Mouse (Mus musculus) heart, embryonic 11.5 days (tissue): ENCODE data around the gene Ccdc82. TPM values are rescaled to one million over a fixed set of nuclear protein-coding genes. Genes with fewer than 3 reads are reported as not detected.

Source experiments
- ATAC-seq: fragments of 200-750 bp; cut with Nextera tagmentation; replicated peaks from 2 replicates; pipeline ENCODE4 v1.8.0; 2017; ENCODE audit warnings: moderate library complexity; ENCODE audit not compliant: insufficient number of reproducible peaks, low FRiP score, low TSS enrichment
- H3K27ac ChIP-seq: fragments of 300-500 bp; sonication (generic); 2 replicates; pipeline ENCODE4 v1.5.1; 2014; ENCODE audit warnings: mild to moderate bottlenecking, low read depth, low read length
- H3K27me3 ChIP-seq: fragments of 300-500 bp; sonication (generic); 2 replicates; pipeline ENCODE4 v1.6.1; 2014; ENCODE audit warnings: mild to moderate bottlenecking, low read length, mixed read lengths; ENCODE audit not compliant: control insufficient read depth, insufficient read depth
- H3K36me3 ChIP-seq: fragments of 300-500 bp; sonication (generic); 2 replicates; pipeline ENCODE4 v1.6.1; 2014; ENCODE audit warnings: mild to moderate bottlenecking, low read length, moderate library complexity, mixed read lengths; ENCODE audit not compliant: control insufficient read depth, insufficient read depth
- H3K4me1 ChIP-seq: fragments of 300-500 bp; sonication (generic); 2 replicates; pipeline ENCODE4 v1.6.1; 2014; ENCODE audit warnings: low read length; ENCODE audit not compliant: control insufficient read depth, insufficient read depth
- H3K4me2 ChIP-seq: fragments of 300-500 bp; sonication (generic); 2 replicates; pipeline ENCODE4 v1.6.1; 2014; ENCODE audit warnings: mild to moderate bottlenecking, moderate library complexity
- H3K4me3 ChIP-seq: fragments of 300-500 bp; sonication (generic); 2 replicates; pipeline ENCODE4 v1.5.1; 2014; ENCODE audit warnings: low read depth, low read length
- H3K9ac ChIP-seq: fragments of 300-500 bp; sonication (generic); 2 replicates; pipeline ENCODE4 v1.6.1; 2014; ENCODE audit warnings: mild to moderate bottlenecking, low read depth, low read length, moderate library complexity
- H3K9me3 ChIP-seq: fragments of 300-500 bp; sonication (generic); replicated peaks from 2 replicates; pipeline ENCODE4 v1.6.1; 2016; ENCODE audit warnings: low read length; ENCODE audit not compliant: control insufficient read depth
- WGBS: fragments of 180-500 bp; shearing (Covaris S2); extraction: QIAGEN DNeasy Blood & Tissue Kit; methylation state at CpG from one replicate; pipeline ENCODE4 v1.1.7; 2014; ENCODE audit not compliant: insufficient replicate concordance; 5-methylcytosine and 5-hydroxymethylcytosine counted together
- polyA plus RNA-seq: library from polyadenylated mRNA; unstranded; fragments of >200 nt; fragmentation: Nextera tagmentation; extraction: Ambion mirVana; gene quantifications from 2 replicates; pipeline ENCODE4 v1.2.1, GENCODE M21; 2014

Gene Ccdc82
- 7.8 and 8.0 TPM in 2 replicates for polyA plus RNA-seq

GRCm38 (mm10) chr9:13246815-13247638 lies at the start of gene Ccdc82:
Ccdc82 (plus strand) TSS chr9:13246955.
- peaks cover 14% of the 10 kb centered on the region for H3K4me1 ChIP-seq
- peak; percentile 100 for ATAC-seq
- H3K27me3 ChIP-seq = no peaks in the 10 kb centered on the region
- H3K4me3 ChIP-seq = peak within 1 kb of the TSS; percentile 74
- WGBS = under 1% methylated on average over 34 of the region's 39 CpGs
- peak within 1 kb of the TSS; percentile 82 for H3K9ac ChIP-seq
- no peaks in the 10 kb centered on the region for H3K36me3 ChIP-seq
- peak within 1 kb of the TSS; percentile 91 for H3K27ac ChIP-seq
- H3K4me2 ChIP-seq = peak within 1 kb of the TSS; percentile 91
- H3K9me3 ChIP-seq = no peaks in the 10 kb centered on the region

DNA sequence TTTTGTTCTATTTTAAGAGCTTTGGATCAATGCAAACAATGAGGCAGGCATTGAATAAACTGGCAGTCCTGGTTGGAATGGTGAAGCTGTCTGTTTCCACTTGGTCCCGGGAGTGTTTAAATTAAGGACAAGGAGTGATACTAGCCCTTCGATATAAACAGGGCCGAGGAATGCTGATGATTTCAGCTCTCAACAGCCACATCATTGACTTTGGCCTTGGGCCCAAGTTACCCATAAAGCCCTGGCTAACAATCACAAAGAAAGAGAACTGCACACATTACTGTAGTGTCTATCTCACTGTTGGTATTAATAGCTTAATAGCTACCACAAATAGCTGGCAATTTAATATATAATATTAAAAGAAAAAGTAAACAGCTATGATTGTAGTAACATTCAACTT lies 46.7 kb upstream of the Ccdc82 start:
- Histone ChIP-seq H3K9ac (no peak overlapping the region), H3K27ac (no peak overlapping the region), H3K27me3 (no peaks in the 10 kb centered on the region), H3K4me2 (no peak overlapping the region), H3K36me3 (no peaks in the 10 kb centered on the region), H3K9me3 (no peaks in the 10 kb centered on the region), H3K4me3 (no peak overlapping the region), H3K4me1 (no peaks in the 10 kb centered on the region)
- WGBS = 55% methylated on average over 3 of the region's 3 CpGs
- no peak for ATAC-seq

GRCm38 (mm10) chr9:13203109-13203508 lies 43.6 kb upstream of the Ccdc82 start:
- WGBS = 88% methylated on average over 1 of the region's 1 CpGs
- H3K36me3 ChIP-seq = no peaks in the 10 kb centered on the region
- H3K27ac ChIP-seq = no peak overlapping the region
- H3K4me3 ChIP-seq = no peak overlapping the region
- H3K4me2 ChIP-seq = no peak overlapping the region
- no peaks in the 10 kb centered on the region for H3K4me1 ChIP-seq
- ATAC-seq = no peak
- H3K9me3 ChIP-seq = no peaks in the 10 kb centered on the region
- no peaks in the 10 kb centered on the region for H3K27me3 ChIP-seq
- H3K9ac ChIP-seq = no peak overlapping the region

DNA sequence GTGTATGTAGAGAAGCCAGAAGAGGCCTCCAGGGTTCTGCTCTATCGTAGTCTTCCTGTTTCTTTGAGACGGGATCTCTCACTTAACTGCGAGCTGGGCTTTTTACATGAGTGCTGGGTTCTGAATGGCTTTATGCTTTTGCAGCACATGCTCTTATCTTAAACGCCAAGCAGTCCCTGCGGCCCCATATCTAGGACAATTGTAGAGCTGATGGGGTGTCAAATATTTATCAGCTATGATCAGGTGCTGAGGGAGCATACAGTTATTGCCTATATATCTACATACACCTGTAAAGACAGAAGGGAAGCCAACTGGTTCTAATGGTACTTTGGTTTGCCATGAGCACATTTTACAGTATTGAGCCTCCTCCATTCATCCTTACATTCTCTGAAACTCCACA lies 43.1 kb upstream of the Ccdc82 start:
- WGBS = 70% methylated on average over 5 of the region's 5 CpGs
- no peak overlapping the region for H3K27ac ChIP-seq
- H3K4me1 ChIP-seq = no peaks in the 10 kb centered on the region
- no peak overlapping the region for H3K9ac ChIP-seq
- no peak overlapping the region for H3K4me3 ChIP-seq
- H3K36me3 ChIP-seq = no peaks in the 10 kb centered on the region
- no peak for ATAC-seq
- no peaks in the 10 kb centered on the region for H3K9me3 ChIP-seq
- no peak overlapping the region for H3K4me2 ChIP-seq
- no peaks in the 10 kb centered on the region for H3K27me3 ChIP-seq

DNA sequence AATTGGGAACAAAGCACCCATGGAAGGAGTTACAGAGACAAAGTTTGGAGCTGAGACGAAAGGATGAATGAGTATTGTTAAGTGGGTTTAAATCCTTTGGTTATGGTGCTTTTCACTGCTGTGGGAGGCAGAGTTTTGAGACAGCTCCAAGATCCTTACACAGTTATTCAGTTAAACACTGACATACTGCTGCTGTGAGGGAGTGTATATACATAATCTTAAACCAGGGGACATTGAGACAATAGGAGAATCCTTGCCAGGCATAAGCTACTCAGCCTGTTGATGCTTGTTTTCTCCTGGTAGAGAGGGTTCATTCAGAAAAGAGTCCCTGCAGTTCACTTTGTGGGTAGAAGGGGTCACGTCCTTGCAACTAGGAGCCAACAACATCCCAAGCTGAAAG lies 40.4 kb upstream of the Ccdc82 start:
- ATAC-seq = no peak
- no peaks in the 10 kb centered on the region for H3K27me3 ChIP-seq
- H3K4me1 ChIP-seq = no peaks in the 10 kb centered on the region
- no peak overlapping the region for H3K4me3 ChIP-seq
- no peak overlapping the region for H3K27ac ChIP-seq
- H3K9ac ChIP-seq = no peak overlapping the region
- 68% methylated on average over 2 of the region's 2 CpGs for WGBS
- H3K36me3 ChIP-seq = no peaks in the 10 kb centered on the region
- no peaks in the 10 kb centered on the region for H3K9me3 ChIP-seq
- no peak overlapping the region for H3K4me2 ChIP-seq

- ATAC-seq = no peak
- no peaks in the 10 kb centered on the region for H3K36me3 ChIP-seq
- H3K9me3 ChIP-seq = 0 out of 2 replicates have a peak, but pooled peaks cover 3% of the 10 kb centered on the region
- H3K27me3 ChIP-seq = no peaks in the 10 kb centered on the region
- no peak overlapping the region for H3K27ac ChIP-seq
- 80% methylated on average over 1 of the region's 1 CpGs for WGBS
- no peak overlapping the region for H3K9ac ChIP-seq
- no peaks in the 10 kb centered on the region for H3K4me1 ChIP-seq
- H3K4me2 ChIP-seq = no peak overlapping the region
- no peak overlapping the region for H3K4me3 ChIP-seq
Measured at GRCm38 (mm10) chr9:13225872-13226271, 20.9 kb upstream of the Ccdc82 start.

GRCm38 (mm10) chr9:13230553-13230952 lies 16.2 kb upstream of the Ccdc82 start:
- H3K4me2 ChIP-seq = no peak overlapping the region
- no peak overlapping the region for H3K4me3 ChIP-seq
- no peak overlapping the region for H3K27ac ChIP-seq
- no peak overlapping the region for H3K9ac ChIP-seq
- ATAC-seq = no peak
- no peaks in the 10 kb centered on the region for H3K27me3 ChIP-seq
- no peaks in the 10 kb centered on the region for H3K4me1 ChIP-seq
- 0 out of 2 replicates have a peak, but pooled peaks cover 3% of the 10 kb centered on the region for H3K9me3 ChIP-seq
- H3K36me3 ChIP-seq = no peaks in the 10 kb centered on the region
- 11% methylated on average over 4 of the region's 4 CpGs for WGBS

DNA sequence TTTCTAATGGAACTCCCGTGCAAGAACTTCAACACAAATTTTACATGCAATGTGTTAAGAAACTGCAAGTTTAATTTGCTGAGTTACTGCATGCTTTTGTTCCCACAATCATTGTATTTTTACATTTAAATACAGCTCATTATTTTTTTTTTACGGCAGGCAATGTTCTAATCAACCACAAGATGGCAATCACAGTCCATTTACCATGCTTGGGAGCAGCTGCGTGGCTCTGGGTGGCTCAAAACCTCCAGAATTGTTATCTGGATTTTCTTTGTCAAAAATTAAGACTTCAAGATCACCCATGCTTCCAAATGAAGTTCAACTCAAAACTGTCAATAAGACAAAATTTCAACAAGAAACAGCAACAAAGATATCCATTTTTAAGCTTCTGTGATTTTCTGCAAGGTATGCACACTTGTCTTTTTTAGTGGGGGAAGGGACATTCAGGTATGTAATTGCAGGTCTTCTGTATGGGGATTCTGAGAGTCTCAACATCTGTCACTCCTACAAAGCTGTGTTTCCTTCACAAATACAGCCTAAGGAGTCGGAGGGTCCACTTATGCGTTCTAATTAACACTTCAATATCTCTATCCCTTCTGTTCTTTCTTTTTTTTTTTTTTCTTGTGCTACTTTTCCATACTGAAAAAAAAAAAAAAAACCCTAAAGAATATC lies 15.1 kb upstream of the Ccdc82 start:
- ATAC-seq = no peak
- no peak overlapping the region for H3K27ac ChIP-seq
- 0 out of 2 replicates have a peak, but pooled peaks cover 3% of the 10 kb centered on the region for H3K9me3 ChIP-seq
- no peaks in the 10 kb centered on the region for H3K27me3 ChIP-seq
- H3K4me1 ChIP-seq = no peaks in the 10 kb centered on the region
- no peak overlapping the region for H3K9ac ChIP-seq
- H3K4me3 ChIP-seq = no peak overlapping the region
- 23% methylated on average over 5 of the region's 5 CpGs for WGBS
- H3K4me2 ChIP-seq = no peak overlapping the region
- no peaks in the 10 kb centered on the region for H3K36me3 ChIP-seq
